Mouse (Mus musculus) CH12.LX (cell line): ENCODE results near the gene Acvr2b. TPM values are rescaled to one million over a fixed set of nuclear protein-coding genes. Genes with fewer than 3 reads are reported as not detected.

Experiments used
- DNase-seq: peaks from one replicate; pipeline ENCODE4 v3.0.0-alpha.2; 2013; ENCODE audit errors: extremely low read depth
- H3K27ac ChIP-seq: 2 replicates; pipeline ENCODE4 v1.5.1; 2012; ENCODE audit warnings: low read depth, mild to moderate bottlenecking, control low read depth, moderate library complexity; ENCODE audit not compliant: insufficient read depth
- H3K27me3 ChIP-seq: replicated peaks from 2 replicates; pipeline ENCODE3; 2012; ENCODE audit warnings: inconsistent platforms
- H3K36me3 ChIP-seq, 2 experiments: replicated peaks in 1 of 2; 2 replicates each; pipeline versions ENCODE3 to v1.6.1; 2012; ENCODE audit warnings: inconsistent platforms in 1 of 2, low read length in 1 of 2, mild to moderate bottlenecking in 1 of 2, mixed read lengths in 1 of 2, moderate library complexity in 1 of 2; ENCODE audit not compliant: control insufficient read depth in 1 of 2, insufficient read depth in 1 of 2
- H3K4me1 ChIP-seq, 2 experiments: 2 replicates each; pipeline ENCODE4 v1.6.1; 2012; ENCODE audit warnings: inconsistent platforms in 1 of 2, moderate library complexity in 1 of 2; ENCODE audit not compliant: insufficient read depth in 2 of 2, control insufficient read depth in 1 of 2
- H3K4me2 ChIP-seq: 2 replicates; pipeline ENCODE4 v1.6.1; 2012; ENCODE audit warnings: low read depth, mild to moderate bottlenecking, control low read depth; ENCODE audit not compliant: poor library complexity, insufficient read depth, severe bottlenecking
- H3K4me3 ChIP-seq, 3 experiments: fragments of 150-350 bp in 1 of 3; sonication (generic) in 1 of 3; replicated peaks in 1 of 3; 2 replicates each; pipeline versions ENCODE3 to v1.5.1; 2011 to 2012; ENCODE audit warnings: low read depth in 2 of 3, low read length in 2 of 3, mild to moderate bottlenecking in 2 of 3, moderate library complexity in 2 of 3, control low read depth in 1 of 3, improper control_type of control experiment in 1 of 3, inconsistent platforms in 1 of 3, mixed read lengths in 1 of 3; ENCODE audit not compliant: poor library complexity in 1 of 3
- H3K79me2 ChIP-seq: replicated peaks from 2 replicates; pipeline ENCODE4 v1.6.1; 2012; ENCODE audit warnings: mild to moderate bottlenecking, moderate library complexity; ENCODE audit not compliant: control insufficient read depth, poor library complexity, insufficient read depth, severe bottlenecking; ENCODE audit errors: extremely low read depth
- H3K9ac ChIP-seq: 2 replicates; pipeline ENCODE4 v1.6.1; 2012; ENCODE audit warnings: low read depth, mild to moderate bottlenecking, control low read depth, moderate library complexity; ENCODE audit not compliant: insufficient read depth
- H3K9me3 ChIP-seq: replicated peaks from 2 replicates; pipeline ENCODE3; 2012; ENCODE audit warnings: low read length, inconsistent platforms, mixed read lengths
- CHD1 ChIP-seq: IDR thresholded peaks from 2 replicates; pipeline ENCODE4 v1.6.1; 2012; ENCODE audit warnings: low read depth, low read length, improper control_type of control experiment, inconsistent platforms
- ELF1 ChIP-seq: IDR thresholded peaks from 2 replicates; pipeline ENCODE4 v1.6.1; 2014; ENCODE audit warnings: low read depth, mild to moderate bottlenecking, inconsistent platforms, low read length, improper control_type of control experiment
- ETS1 ChIP-seq: conservative IDR thresholded peaks from 2 replicates; pipeline ENCODE4 v1.6.1; 2012; ENCODE audit warnings: low read depth, mild to moderate bottlenecking, inconsistent platforms, low read length, improper control_type of control experiment, moderate library complexity
- HCFC1 ChIP-seq: IDR thresholded peaks from 2 replicates; pipeline ENCODE4 v1.6.1; 2012; ENCODE audit warnings: low read depth, mild to moderate bottlenecking, inconsistent platforms, low read length, improper control_type of control experiment
- IRF4 ChIP-seq: IDR thresholded peaks from 2 replicates; pipeline ENCODE4 v1.6.1; 2014; ENCODE audit warnings: low read depth, mild to moderate bottlenecking, inconsistent platforms, low read length, improper control_type of control experiment
- MAFK ChIP-seq: IDR thresholded peaks from 2 replicates; pipeline ENCODE4 v1.6.1; 2011; ENCODE audit warnings: low read length, improper control_type of control experiment; ENCODE audit not compliant: insufficient replicate concordance
- MEF2A ChIP-seq: IDR thresholded peaks from 2 replicates; pipeline ENCODE4 v1.6.1; 2014; ENCODE audit warnings: low read depth, mild to moderate bottlenecking, inconsistent platforms, low read length, improper control_type of control experiment, borderline replicate concordance
- MYC ChIP-seq: IDR thresholded peaks from 2 replicates; pipeline ENCODE4 v1.6.1; 2011; ENCODE audit warnings: low read depth, mild to moderate bottlenecking, improper control_type of control experiment, low read length
- NELFE ChIP-seq: IDR thresholded peaks from 2 replicates; pipeline ENCODE4 v1.6.1; 2011; ENCODE audit warnings: low read depth, low read length, improper control_type of control experiment
- POLR2AphosphoS2 ChIP-seq: IDR thresholded peaks from 2 replicates; pipeline ENCODE4 v1.6.1; 2011; ENCODE audit warnings: low read depth, low read length, improper control_type of control experiment
- RCOR1 ChIP-seq: conservative IDR thresholded peaks from 2 replicates; pipeline ENCODE4 v1.6.1; 2012; ENCODE audit warnings: low read depth, mild to moderate bottlenecking, inconsistent platforms, low read length, improper control_type of control experiment
- SMC3 ChIP-seq: IDR thresholded peaks from 2 replicates; pipeline ENCODE4 v1.6.1; 2011; ENCODE audit warnings: low read depth, low read length, improper control_type of control experiment
- TBP ChIP-seq: conservative IDR thresholded peaks from 2 replicates; pipeline ENCODE4 v1.6.1; 2011; ENCODE audit warnings: low read depth, low read length, improper control_type of control experiment
- TCF12 ChIP-seq: IDR thresholded peaks from 2 replicates; pipeline ENCODE4 v1.6.1; 2014; ENCODE audit warnings: low read depth, mild to moderate bottlenecking, inconsistent platforms, low read length, improper control_type of control experiment
- ZKSCAN1 ChIP-seq: IDR thresholded peaks from 2 replicates; pipeline ENCODE4 v1.6.1; 2012; ENCODE audit warnings: low read depth, inconsistent platforms, low read length, improper control_type of control experiment, borderline replicate concordance
- ZNF384 ChIP-seq: IDR thresholded peaks from 2 replicates; pipeline ENCODE4 v1.6.1; 2012; ENCODE audit warnings: low read depth, low read length, improper control_type of control experiment, inconsistent platforms
- dilution Hi-C: fragments of 300-500 bp; cut with MboI; formaldehyde crosslinking; loops from 2 replicates; pipeline ENCODE4 v1.14.3; 2020; ENCODE audit warnings: low sequenced_read_pairs; ENCODE audit not compliant: extremely low pct_unique_long_range_greater_than_20kb, extremely low pct_ligation_motif_present
- in situ Hi-C: fragments of 300-500 bp; cut with MboI; formaldehyde crosslinking; loops from 3 replicates; pipeline ENCODE4 v1.14.3; 2019; ENCODE audit warnings: low sequenced_read_pairs, low pct_ligation_motif_present, low pct_unique_long_range_greater_than_20kb, mixed read lengths
- polyA plus RNA-seq: library from polyadenylated mRNA; unstranded; fragments of >175 nt; gene quantifications from 2 replicates; pipeline ENCODE4 v1.2.1, GENCODE M21; 2012; ENCODE audit warnings: low read depth; ENCODE audit not compliant: insufficient read length
- total RNA-seq, 2 experiments: library from RNA; depleted of rRNA; stranded (reverse); fragments of 300-350 nt in 1 of 2; fragments of >200 nt in 1 of 2; gene quantifications; 2 replicates each; pipeline ENCODE4 v1.2.3; 2012 to 2014

Acvr2b gene
- total and polyA plus RNA-seq, 3 experiments, result 0.30 to 1.5 (median 0.66) TPM

DNA sequence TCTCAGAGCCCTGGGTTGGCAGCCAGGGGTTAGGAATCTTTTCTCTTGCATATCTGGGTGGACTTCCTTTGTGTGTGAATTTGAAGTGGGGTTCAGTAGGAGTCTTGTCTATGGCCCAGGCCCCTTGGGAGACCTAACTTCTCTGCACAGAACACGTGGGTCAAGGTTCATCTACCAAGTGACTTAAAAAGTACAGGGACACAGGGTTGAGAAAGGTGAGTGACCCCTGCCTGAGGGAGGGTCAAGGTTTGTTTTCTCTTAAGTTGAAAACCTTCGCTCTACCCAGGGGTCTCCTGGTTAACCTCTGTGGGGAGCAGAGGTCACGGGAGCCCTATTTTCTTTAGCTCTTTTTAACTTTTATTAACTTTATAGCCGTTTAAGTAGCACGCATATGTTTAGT, 7.9 kb downstream of the Acvr2b start:
- H3K27me3 ChIP-seq, result peaks cover 27% of the 10 kb centered on the region
- no peak overlapping the region for H3K9ac ChIP-seq
- no peaks in the 10 kb centered on the region for H3K9me3 ChIP-seq
- in situ Hi-C loops, result no loop called here
- no peak overlapping the region for H3K27ac ChIP-seq
- no peak overlapping the region for H3K4me2 ChIP-seq
- no peaks in the 10 kb centered on the region for H3K79me2 ChIP-seq
- dilution Hi-C loops, result no loop called here
- no peak for DNase-seq
- TF ChIP-seq ZKSCAN1, result no peak
- TF ChIP-seq CHD1, result no peak
- no peak for TF ChIP-seq RCOR1
- no peak for TF ChIP-seq NELFE
- TF ChIP-seq POLR2AphosphoS2, result no peak
- TF ChIP-seq TBP, result no peak
- no peak for TF ChIP-seq MYC
- TF ChIP-seq ELF1, result no peak
- TF ChIP-seq, all 38 proteins: peak for 0
- H3K4me1 ChIP-seq, result no peaks in the 10 kb centered on the region
- H3K36me3 ChIP-seq, result no peaks in the 10 kb centered on the region
- H3K4me3 ChIP-seq, result no peak overlapping the region

DNA sequence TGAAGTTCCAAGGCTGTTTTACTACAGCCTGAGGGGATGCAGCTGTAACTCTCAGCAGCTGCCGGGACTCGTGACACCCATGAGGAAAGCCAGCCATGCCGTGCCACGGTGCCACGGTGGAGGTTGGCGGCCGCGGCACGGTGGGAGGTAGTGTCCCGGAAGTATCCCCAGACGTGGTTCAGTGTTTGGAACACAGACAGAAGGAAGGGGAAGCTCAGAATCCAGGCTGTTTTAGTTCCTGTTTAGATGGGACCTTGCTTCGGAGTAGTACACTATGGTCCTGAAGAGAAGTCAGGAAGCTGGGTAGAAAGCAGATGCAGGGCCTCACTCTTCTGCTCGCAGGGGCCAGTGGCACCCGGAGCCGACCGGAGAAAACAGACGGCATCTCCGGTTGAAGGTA, 16.1 kb downstream of the Acvr2b start:
- Histone ChIP-seq H3K27ac (no peak overlapping the region), H3K79me2 (no peaks in the 10 kb centered on the region), H3K4me2 (no peak overlapping the region), H3K27me3 (peaks cover 2% of the 10 kb centered on the region), H3K9ac (no peak overlapping the region), H3K36me3 (no peaks in the 10 kb centered on the region), H3K4me1 (no peaks in the 10 kb centered on the region), H3K9me3 (no peaks in the 10 kb centered on the region), H3K4me3 (no peak overlapping the region)
- in situ Hi-C loops (no loop called here), dilution Hi-C loops (no loop called here)
- TF ChIP-seq POLR2AphosphoS2 (no peak), ETS1 (no peak), IRF4 (no peak), ZNF384 (no peak), ELF1 (no peak), HCFC1 (no peak), TCF12 (no peak), TBP (no peak), MAFK (no peak), MEF2A (no peak), SMC3 (no peak)
- DNase-seq, result no peak
